Mouse (Mus musculus): Measurements from ENCODE around the gene Hoxd12. TPM values are rescaled to one million over a fixed set of nuclear protein-coding genes. Genes with fewer than 3 reads are reported as not detected.

Gene Hoxd12
- polyA plus RNA-seq (2011; ENCODE audit: insufficient read depth, insufficient read length, low replicate concordance, missing spikeins), result not detected in 2 replicates

DNA sequence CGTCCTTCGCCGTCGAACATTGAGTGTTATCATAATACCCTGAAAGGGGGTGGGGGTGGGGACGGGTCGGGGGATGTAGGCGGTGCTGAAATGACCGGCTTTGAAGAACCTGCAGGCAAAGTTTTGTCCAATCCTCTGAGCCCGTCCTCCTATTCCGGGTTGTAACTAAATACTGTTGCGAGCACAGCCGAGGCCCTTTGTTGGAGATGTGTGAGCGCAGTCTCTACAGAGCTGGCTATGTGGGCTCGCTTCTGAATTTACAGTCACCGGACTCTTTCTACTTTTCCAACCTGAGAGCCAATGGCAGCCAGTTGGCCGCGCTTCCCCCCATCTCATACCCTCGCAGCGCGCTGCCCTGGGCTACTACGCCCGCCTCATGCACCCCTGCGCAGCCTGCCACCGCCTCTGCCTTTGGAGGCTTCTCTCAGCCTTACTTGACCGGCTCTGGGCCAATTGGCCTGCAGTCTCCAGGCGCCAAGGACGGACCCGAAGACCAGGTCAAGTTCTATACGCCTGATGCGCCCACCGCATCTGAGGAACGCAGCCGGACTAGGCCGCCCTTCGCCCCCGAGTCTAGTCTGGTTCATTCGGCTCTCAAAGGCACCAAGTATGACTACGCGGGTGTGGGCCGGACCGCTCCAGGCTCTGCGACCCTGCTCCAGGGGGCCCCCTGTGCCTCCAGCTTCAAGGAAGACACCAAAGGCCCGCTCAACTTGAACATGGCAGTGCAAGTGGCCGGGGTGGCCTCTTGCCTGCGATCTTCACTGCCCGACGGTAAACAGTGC, at the start of gene Hoxd12:
Gene Hoxd12 (plus strand): TSS at position 133 of the 785 bp plus-strand sequence.
- Histone ChIP-seq H3K27ac (ENCODE audit: control insufficient read depth, insufficient read depth, low read depth, low read length, poor library complexity) (no peak within 1 kb of the TSS), H3K4me1 (ENCODE audit: control insufficient read depth, insufficient read depth, low read length) (no peaks in the 10 kb centered on the region), H3K4me3 (replicated peaks; ENCODE audit: control insufficient read depth, low read depth, low read length) (no peak within 1 kb of the TSS)
- 10% methylated on average over 47 of the region's 47 CpGs for WGBS
- TF ChIP-seq POLR2A (IDR thresholded peaks at IDR 0.05; ENCODE audit: borderline replicate concordance, control insufficient read depth, low read depth, low read length) (no peak), CTCF (IDR thresholded peaks at IDR 0.05; ENCODE audit: control insufficient read depth, insufficient read depth, low read length) (no peak)

- TF ChIP-seq POLR2A (IDR thresholded peaks at IDR 0.05; ENCODE audit: borderline replicate concordance, control insufficient read depth, low read depth, low read length) (no peak), CTCF (IDR thresholded peaks at IDR 0.05; ENCODE audit: control insufficient read depth, insufficient read depth, low read length) (no peak)
- Histone ChIP-seq H3K4me1 (ENCODE audit: control insufficient read depth, insufficient read depth, low read length) (no peaks in the 10 kb centered on the region; the same call in 1 of the 2 replicates), H3K4me3 (replicated peaks; ENCODE audit: control insufficient read depth, low read depth, low read length) (no peak overlapping the region), H3K27ac (ENCODE audit: control insufficient read depth, insufficient read depth, low read depth, low read length, poor library complexity) (no peak overlapping the region)
- WGBS, result 70% methylated on average over 4 of the region's 4 CpGs
Observed at GRCm38 (mm10) chr2:74635412-74635811, 39.4 kb upstream of the Hoxd12 start.

- no peak overlapping the region for H3K27ac ChIP-seq (ENCODE audit: control insufficient read depth, insufficient read depth, low read depth, low read length, poor library complexity)
- WGBS, result 12% methylated on average over 5 of the region's 5 CpGs
- no peaks in the 10 kb centered on the region for H3K4me1 ChIP-seq (ENCODE audit: control insufficient read depth, insufficient read depth, low read length)
- no peak overlapping the region for H3K4me3 ChIP-seq (replicated peaks; ENCODE audit: control insufficient read depth, low read depth, low read length)
- no peak for TF ChIP-seq CTCF (IDR thresholded peaks at IDR 0.05; ENCODE audit: control insufficient read depth, insufficient read depth, low read length)
- no peak for TF ChIP-seq POLR2A (IDR thresholded peaks at IDR 0.05; ENCODE audit: borderline replicate concordance, control insufficient read depth, low read depth, low read length)
Observed at GRCm38 (mm10) chr2:74642431-74642830, 32.4 kb upstream of the Hoxd12 start.

- WGBS, result 73% methylated on average over 3 of the region's 3 CpGs
- no peak overlapping the region for H3K27ac ChIP-seq (ENCODE audit: control insufficient read depth, insufficient read depth, low read depth, low read length, poor library complexity)
- no peaks in the 10 kb centered on the region for H3K4me1 ChIP-seq (ENCODE audit: control insufficient read depth, insufficient read depth, low read length)
Observed at GRCm38 (mm10) chr2:74645631-74646030, 29.2 kb upstream of the Hoxd12 start.

GRCm38 (mm10) chr2:74647082-74647864, 27.5 kb upstream of the Hoxd12 start:
- no peaks in the 10 kb centered on the region for H3K4me1 ChIP-seq (ENCODE audit: control insufficient read depth, insufficient read depth, low read length)
- H3K27ac ChIP-seq (ENCODE audit: control insufficient read depth, insufficient read depth, low read depth, low read length, poor library complexity), result no peak overlapping the region
- WGBS, result 22% methylated on average over 7 of the region's 7 CpGs
- H3K4me3 ChIP-seq (replicated peaks; ENCODE audit: control insufficient read depth, low read depth, low read length), result no peak overlapping the region
- no peak for TF ChIP-seq POLR2A (IDR thresholded peaks at IDR 0.05; ENCODE audit: borderline replicate concordance, control insufficient read depth, low read depth, low read length)
- no peak for TF ChIP-seq CTCF (IDR thresholded peaks at IDR 0.05; ENCODE audit: control insufficient read depth, insufficient read depth, low read length)

More at GRCm38 (mm10) chr2:74645631-74646030, 29.2 kb upstream of the Hoxd12 start:
- H3K4me3 ChIP-seq (replicated peaks; ENCODE audit: control insufficient read depth, low read depth, low read length), result no peak overlapping the region
- no peak for TF ChIP-seq CTCF (IDR thresholded peaks at IDR 0.05; ENCODE audit: control insufficient read depth, insufficient read depth, low read length)
- TF ChIP-seq POLR2A (IDR thresholded peaks at IDR 0.05; ENCODE audit: borderline replicate concordance, control insufficient read depth, low read depth, low read length), result no peak

- H3K4me1 ChIP-seq (ENCODE audit: control insufficient read depth, insufficient read depth, low read length), result no peaks in the 10 kb centered on the region; the same call in 1 of the 2 replicates
- no peak for TF ChIP-seq POLR2A (IDR thresholded peaks at IDR 0.05; ENCODE audit: borderline replicate concordance, control insufficient read depth, low read depth, low read length)
- no peak for TF ChIP-seq CTCF (IDR thresholded peaks at IDR 0.05; ENCODE audit: control insufficient read depth, insufficient read depth, low read length)
- 34% methylated on average over 2 of the region's 2 CpGs for WGBS
- no peak overlapping the region for H3K27ac ChIP-seq (ENCODE audit: control insufficient read depth, insufficient read depth, low read depth, low read length, poor library complexity)
- H3K4me3 ChIP-seq (replicated peaks; ENCODE audit: control insufficient read depth, low read depth, low read length), result no peak overlapping the region
Observed at GRCm38 (mm10) chr2:74652996-74653340, 21.8 kb upstream of the Hoxd12 start.

- 15% methylated on average over 17 of the region's 17 CpGs for WGBS
- TF ChIP-seq CTCF (IDR thresholded peaks at IDR 0.05; ENCODE audit: control insufficient read depth, insufficient read depth, low read length) (no peak), POLR2A (IDR thresholded peaks at IDR 0.05; ENCODE audit: borderline replicate concordance, control insufficient read depth, low read depth, low read length) (no peak)
- no peak overlapping the region for H3K27ac ChIP-seq (ENCODE audit: control insufficient read depth, insufficient read depth, low read depth, low read length, poor library complexity)
- no peak overlapping the region for H3K4me3 ChIP-seq (replicated peaks; ENCODE audit: control insufficient read depth, low read depth, low read length)
- no peaks in the 10 kb centered on the region; the same call in 1 of the 2 replicates for H3K4me1 ChIP-seq (ENCODE audit: control insufficient read depth, insufficient read depth, low read length)
Observed at GRCm38 (mm10) chr2:74653781-74654535, 20.9 kb upstream of the Hoxd12 start.
